ENCODE assay signal across 17 mouse cellular contexts in the genomic region with DNA sequence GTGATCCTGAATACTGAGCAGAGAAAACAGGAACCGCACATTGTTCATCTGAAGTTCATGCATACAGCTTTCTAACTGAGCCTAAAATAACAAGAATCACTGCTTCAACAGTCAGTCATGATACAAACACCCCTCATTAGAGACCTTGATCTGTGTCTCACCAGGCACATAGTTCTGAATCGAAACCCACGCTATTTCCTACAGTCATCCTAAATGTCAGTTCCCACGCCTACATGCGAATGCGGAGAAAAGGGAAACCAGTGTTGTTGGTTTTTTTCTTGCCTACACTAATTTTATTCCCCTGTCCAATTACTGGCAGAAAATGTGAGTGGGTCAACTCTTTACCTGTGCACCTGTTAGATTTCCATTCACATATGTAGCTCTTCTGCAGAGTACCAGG.
"Had no signal": no experiment of that assay in that cellular context is flagged by ENCODE, and none has a peak within 500 bp of the region (broad histone marks: within the 10 kb centered on the region; RNA-seq: fewer than 3 reads in every experiment).

No protein-coding gene starts in this region.

- H3K27ac ChIP-seq: limb, embryonic 15.5 days; liver, embryonic 12.5 days; midbrain, embryonic 10.5 days; neural tube, embryonic 15.5 days; stomach, embryonic 15.5 days had no signal

- DNase-seq: kidney, adult 8-10 months; layer of hippocampus, postnatal 36 days; lung, embryonic 14.5 days; lung, postnatal 10 days; lung, postnatal 4 days; midbrain, embryonic 14.5 days; retina, postnatal 1 day; right cerebral cortex, postnatal 25 days; spleen, adult 18-20 months; thymus, postnatal 4 days had no signal

- H3K4me3 ChIP-seq: limb, embryonic 15.5 days; liver, embryonic 12.5 days; midbrain, embryonic 10.5 days; myocyte; neural tube, embryonic 15.5 days; stomach, embryonic 15.5 days had no signal

- ATAC-seq: intestine, postnatal 0 days; liver, embryonic 12.5 days had no signal

- H3K4me1 ChIP-seq: limb, embryonic 15.5 days; liver, embryonic 12.5 days; midbrain, embryonic 10.5 days; neural tube, embryonic 15.5 days; stomach, embryonic 15.5 days had no signal
